Mouse (Mus musculus): ENCODE measurements around the gene Fam90a1a. TPM values are rescaled to one million over a fixed set of nuclear protein-coding genes. Genes with fewer than 3 reads are reported as not detected.

Fam90a1a gene
- polyA plus RNA-seq (2014; fragmentation: Illumina TruSeq; extraction: RNeasy Lipid Tissue Mini Kit (QIAGEN cat#74804); ENCODE audit: low read depth, low replicate concordance): not detected

DNA sequence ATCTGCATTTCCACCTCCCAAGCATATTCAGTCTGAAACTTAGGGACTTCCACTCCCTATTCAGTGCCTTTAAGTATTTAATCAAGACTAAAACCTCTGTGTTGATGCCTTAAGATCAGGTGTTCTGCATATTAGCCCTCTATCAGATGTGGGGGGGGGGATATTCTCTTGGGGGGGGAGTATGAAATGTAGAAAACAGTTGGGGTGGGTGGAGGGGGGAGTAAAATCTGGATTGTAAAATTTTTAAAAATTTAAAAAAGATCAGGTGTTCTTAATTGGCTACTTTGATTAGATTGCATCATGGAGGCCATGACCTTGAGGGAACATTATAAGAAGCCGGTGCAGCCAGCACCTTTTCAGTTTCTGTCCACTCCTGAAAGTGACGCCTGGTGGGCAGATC is at the start of gene Fam90a1a:
Fam90a1a (plus strand) TSS at position 301 of the 400 bp plus-strand sequence.

DNA sequence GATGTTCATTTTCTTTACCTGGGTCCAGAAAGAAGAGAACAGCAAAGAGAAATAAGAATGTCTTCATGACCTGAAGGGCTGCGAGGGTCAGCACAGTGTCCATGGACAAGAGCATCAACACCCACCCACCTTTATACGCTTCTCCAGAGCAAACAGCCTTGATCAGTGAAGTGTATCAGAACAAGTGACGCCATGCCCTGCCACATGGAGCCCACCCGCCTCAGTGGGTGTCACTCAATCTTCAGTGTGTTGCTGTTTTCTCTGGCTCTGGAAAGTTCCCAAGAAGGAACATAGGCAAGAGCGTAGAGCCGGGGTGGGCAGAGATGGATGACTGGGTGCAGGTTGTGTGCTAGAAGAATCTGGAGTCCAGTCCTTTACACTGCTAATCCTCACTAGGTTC is 25.9 kb upstream of the Fam90a1a start, which contains the start of gene Defb15:
Defb15 (minus strand) TSS at position 101 of the 400 bp plus-strand sequence.

GRCm38 (mm10) chr8:21938052-21938451 is 20.5 kb upstream of the Fam90a1a start, which contains the start of gene Defb35:
Gene Defb35 (plus strand): TSS chr8:21938352.

DNA sequence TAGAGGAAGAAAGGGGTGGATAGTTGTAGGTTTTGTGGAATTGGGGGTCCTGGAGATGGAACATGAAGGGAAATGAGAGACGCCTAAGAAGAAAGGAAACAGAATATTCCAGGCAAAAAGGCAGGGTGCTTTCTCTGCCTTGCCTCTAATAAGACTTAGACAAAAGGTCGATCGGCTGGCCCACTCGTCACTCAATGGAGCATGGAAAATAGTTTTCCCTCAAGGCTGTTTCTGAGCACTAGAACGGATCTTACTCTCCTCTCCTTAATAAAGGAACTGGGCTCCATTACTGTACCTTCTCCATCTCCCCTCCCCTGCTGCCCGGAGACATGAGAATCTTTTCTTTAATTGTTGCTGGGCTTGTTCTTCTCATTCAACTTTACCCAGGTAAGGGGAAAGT is 12.1 kb upstream of the Fam90a1a start, which contains the start of gene Defb13:
Defb13 (plus strand) TSS at position 301 of the 400 bp plus-strand sequence.

DNA sequence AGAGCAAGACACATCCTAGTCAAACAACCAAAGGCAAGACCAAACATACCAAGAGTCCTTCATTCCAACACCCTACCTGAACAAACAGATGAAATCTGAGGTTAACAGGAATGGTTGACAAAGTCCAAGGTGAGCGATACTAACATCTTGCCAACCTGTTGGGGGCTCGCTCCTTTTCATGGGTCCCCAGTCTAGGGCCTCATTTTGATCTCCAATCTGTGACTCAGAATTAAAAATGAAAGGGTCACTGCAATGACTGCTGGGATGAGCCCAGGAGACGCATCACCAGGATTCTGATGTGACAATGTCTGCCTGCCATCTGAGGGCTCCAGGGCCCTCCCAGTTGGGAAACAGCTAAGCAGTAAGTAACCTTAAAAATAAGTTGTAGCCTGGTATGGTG is 11.0 kb downstream of the Fam90a1a start, which contains the start of gene Ccdc70:
Ccdc70 (plus strand) TSS at position 301 of the 400 bp plus-strand sequence.

Other genes with a start within 250 kb of the Fam90a1a start
- gene Defa24, start 224.2 kb upstream of the Fam90a1a start, polyA plus RNA-seq (2014; fragmentation: Illumina TruSeq; extraction: RNeasy Lipid Tissue Mini Kit (QIAGEN cat#74804); ENCODE audit: low read depth, low replicate concordance): not detected
- gene Defb50, start 135.2 kb upstream of the Fam90a1a start, polyA plus RNA-seq (2014; fragmentation: Illumina TruSeq; extraction: RNeasy Lipid Tissue Mini Kit (QIAGEN cat#74804); ENCODE audit: low read depth, low replicate concordance): not detected
- gene Defb2, start 118.8 kb upstream of the Fam90a1a start, polyA plus RNA-seq (2014; fragmentation: Illumina TruSeq; extraction: RNeasy Lipid Tissue Mini Kit (QIAGEN cat#74804); ENCODE audit: low read depth, low replicate concordance): not detected
- gene Defb10, start 99.8 kb upstream of the Fam90a1a start, polyA plus RNA-seq (2014; fragmentation: Illumina TruSeq; extraction: RNeasy Lipid Tissue Mini Kit (QIAGEN cat#74804); ENCODE audit: low read depth, low replicate concordance): not detected
- gene Defb9, start 73.3 kb upstream of the Fam90a1a start, polyA plus RNA-seq (2014; fragmentation: Illumina TruSeq; extraction: RNeasy Lipid Tissue Mini Kit (QIAGEN cat#74804); ENCODE audit: low read depth, low replicate concordance): not detected
- gene Defb11, start 52.3 kb upstream of the Fam90a1a start, polyA plus RNA-seq (2014; fragmentation: Illumina TruSeq; extraction: RNeasy Lipid Tissue Mini Kit (QIAGEN cat#74804); ENCODE audit: low read depth, low replicate concordance): not detected
- gene Defb15, start 26.0 kb upstream of the Fam90a1a start, polyA plus RNA-seq (2014; fragmentation: Illumina TruSeq; extraction: RNeasy Lipid Tissue Mini Kit (QIAGEN cat#74804); ENCODE audit: low read depth, low replicate concordance): not detected
- gene Defb35, start 20.4 kb upstream of the Fam90a1a start, polyA plus RNA-seq (2014; fragmentation: Illumina TruSeq; extraction: RNeasy Lipid Tissue Mini Kit (QIAGEN cat#74804); ENCODE audit: low read depth, low replicate concordance): not detected
- gene Defb13, start 12.0 kb upstream of the Fam90a1a start, polyA plus RNA-seq (2014; fragmentation: Illumina TruSeq; extraction: RNeasy Lipid Tissue Mini Kit (QIAGEN cat#74804); ENCODE audit: low read depth, low replicate concordance): not detected
- gene Ccdc70, start 11.1 kb downstream of the Fam90a1a start, polyA plus RNA-seq (2014; fragmentation: Illumina TruSeq; extraction: RNeasy Lipid Tissue Mini Kit (QIAGEN cat#74804); ENCODE audit: low read depth, low replicate concordance): not detected
- not detected for gene Atp7b, start 101.6 kb downstream of the Fam90a1a start, polyA plus RNA-seq (2014; fragmentation: Illumina TruSeq; extraction: RNeasy Lipid Tissue Mini Kit (QIAGEN cat#74804); ENCODE audit: low read depth, low replicate concordance)
- 58.0 TPM for gene Alg11, start 102.0 kb downstream of the Fam90a1a start, polyA plus RNA-seq (2014; fragmentation: Illumina TruSeq; extraction: RNeasy Lipid Tissue Mini Kit (QIAGEN cat#74804); ENCODE audit: low read depth, low replicate concordance)
- gene Nek5, start 166.3 kb downstream of the Fam90a1a start, polyA plus RNA-seq (2014; fragmentation: Illumina TruSeq; extraction: RNeasy Lipid Tissue Mini Kit (QIAGEN cat#74804); ENCODE audit: low read depth, low replicate concordance): 27.3 TPM
- gene Nek3, start 207.7 kb downstream of the Fam90a1a start, polyA plus RNA-seq (2014; fragmentation: Illumina TruSeq; extraction: RNeasy Lipid Tissue Mini Kit (QIAGEN cat#74804); ENCODE audit: low read depth, low replicate concordance): 5.0 TPM
- gene Ckap2, start 227.1 kb downstream of the Fam90a1a start, polyA plus RNA-seq (2014; fragmentation: Illumina TruSeq; extraction: RNeasy Lipid Tissue Mini Kit (QIAGEN cat#74804); ENCODE audit: low read depth, low replicate concordance): 14.5 TPM
- gene Vps36, start 234.1 kb downstream of the Fam90a1a start, polyA plus RNA-seq (2014; fragmentation: Illumina TruSeq; extraction: RNeasy Lipid Tissue Mini Kit (QIAGEN cat#74804); ENCODE audit: low read depth, low replicate concordance): 55.3 TPM